Mouse (Mus musculus): Measurements from ENCODE around the gene Tnfrsf8.

- no peak for TF ChIP-seq CTCF (IDR thresholded peaks at IDR 0.05; ENCODE audit: low read depth, low read length)
- no peak for TF ChIP-seq POLR2A (IDR thresholded peaks at IDR 0.05; ENCODE audit: extremely low read depth, insufficient read depth, low read length)
These were observed 5.7 kb upstream of the Tnfrsf8 start for GRCm38 (mm10) chr4:145320624-145321023.

Measured in liver, adult 2 months (tissue).